Comparison of ENCODE assay signal across 24 mouse cellular contexts in the genomic region with DNA sequence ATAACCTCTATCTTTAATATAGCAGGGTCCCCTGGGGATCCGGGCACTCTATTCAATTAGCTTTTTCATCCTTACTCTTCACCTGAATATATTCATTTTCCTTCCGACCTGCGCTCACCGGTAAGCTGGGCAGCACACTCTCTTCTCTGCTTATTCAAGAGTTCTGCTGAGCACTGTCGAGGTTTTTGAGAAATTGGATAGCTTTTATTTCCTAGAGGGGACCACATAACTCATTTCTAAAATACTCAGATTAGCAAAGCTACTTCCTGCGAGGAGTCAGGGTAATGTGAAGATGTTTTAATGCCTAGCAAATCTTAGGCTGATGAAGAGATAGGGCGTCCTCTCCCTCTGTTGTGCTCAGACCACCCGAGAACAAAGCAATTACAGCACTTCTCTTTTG. TPM values are rescaled to one million over a fixed set of nuclear protein-coding genes. Genes with fewer than 3 reads are reported as not detected.
A peak's percentile ranks its signal among the peaks of the same experiment; 100 is the strongest.
DNase-seq lines count a peak whose midpoint lies in the region; ATAC-seq lines count a peak whose summit lies in the region.
"Had no signal": no experiment of that assay in that cellular context is flagged by ENCODE, and none has a peak within 500 bp of the region (broad histone marks: within the 10 kb centered on the region; RNA-seq: fewer than 3 reads in every experiment).

No protein-coding gene starts in this region.

- DNase-seq in embryo, embryonic 10.5 days (ENCODE audit: low spot score), result peak; percentile 48
- DNase-seq in embryo, embryonic 10 days (ENCODE audit: low spot score), result no peak
- DNase-seq in midbrain, embryonic 14.5 days, result peak; percentile 22
- DNase-seq in midbrain, embryonic 11.5 days (ENCODE audit: low spot score, missing footprints), result no peak
- peak; percentile 16 for DNase-seq in Muller cell, postnatal 12 days (ENCODE audit: inconsistent ontology term)
- DNase-seq in embryo, embryonic 9.5 days (ENCODE audit: extremely low spot score), result peak; percentile 40
- DNase-seq in cerebellum, adult 11-12 months, result no peak
- DNase-seq: adrenal gland, postnatal 25 days; cerebellum, adult 9-10 months; cerebellum, postnatal 36 days; gastrocnemius, postnatal 10 days; heart, postnatal 36 days; kidney, postnatal 14 days; layer of hippocampus, adult 9-11 months; right cerebral cortex, postnatal 4 days; thymus, adult 2 months; thymus, postnatal 36 days had no signal

- no peak overlapping the region for H3K4me3 ChIP-seq in midbrain, embryonic 14.5 days (replicated peaks; ENCODE audit: low read depth, low read length)
- H3K4me3 ChIP-seq in midbrain, embryonic 11.5 days (ENCODE audit: low read depth, low read length), result no peak overlapping the region
- H3K4me3 ChIP-seq: forebrain, embryonic 13.5 days; limb, embryonic 13.5 days; lung, embryonic 15.5 days; midbrain, embryonic 12.5 days had no signal

- WGBS in midbrain, embryonic 14.5 days, result 5% methylated on average over 8 of the region's 8 CpGs
- 3% methylated on average over 8 of the region's 8 CpGs for WGBS in midbrain, embryonic 11.5 days

- no peak overlapping the region for H3K27ac ChIP-seq in midbrain, embryonic 14.5 days (replicated peaks; ENCODE audit: low read depth, low read length)
- no peak overlapping the region for H3K27ac ChIP-seq in midbrain, embryonic 11.5 days (ENCODE audit: low read depth, low read length)
- H3K27ac ChIP-seq: forebrain, embryonic 13.5 days; limb, embryonic 13.5 days; lung, embryonic 15.5 days; midbrain, embryonic 12.5 days had no signal

- no peaks in the 10 kb centered on the region for H3K36me3 ChIP-seq in midbrain, embryonic 14.5 days (ENCODE audit: control insufficient read depth, insufficient read depth, low read length)
- no peaks in the 10 kb centered on the region for H3K36me3 ChIP-seq in midbrain, embryonic 11.5 days (ENCODE audit: control insufficient read depth, insufficient read depth, low read length)
- H3K36me3 ChIP-seq: limb, embryonic 13.5 days; lung, embryonic 15.5 days; midbrain, embryonic 12.5 days had no signal

- no peak overlapping the region for H3K9ac ChIP-seq in midbrain, embryonic 14.5 days (replicated peaks; ENCODE audit: low read length)
- no peak overlapping the region for H3K9ac ChIP-seq in midbrain, embryonic 11.5 days (ENCODE audit: low read length)
- H3K9ac ChIP-seq: forebrain, embryonic 13.5 days; limb, embryonic 13.5 days; lung, embryonic 15.5 days; midbrain, embryonic 12.5 days had no signal

- ATAC-seq in midbrain, embryonic 14.5 days (ENCODE audit: low FRiP score, low TSS enrichment), result no peak
- no peak for ATAC-seq in midbrain, embryonic 11.5 days (ENCODE audit: low FRiP score)
- no peak for ATAC-seq in megakaryocyte progenitor cell, adult 5-6 weeks (replicated peaks; ENCODE audit: poor library complexity)
- ATAC-seq: forebrain, embryonic 13.5 days; intestine, postnatal 0 days had no signal

- H3K4me2 ChIP-seq in midbrain, embryonic 14.5 days (ENCODE audit: low read length), result no peak overlapping the region
- no peak overlapping the region for H3K4me2 ChIP-seq in midbrain, embryonic 11.5 days
- H3K4me2 ChIP-seq: forebrain, embryonic 13.5 days; limb, embryonic 13.5 days; liver, embryonic 11.5 days; midbrain, embryonic 12.5 days had no signal

- H3K27me3 ChIP-seq in midbrain, embryonic 14.5 days (ENCODE audit: control insufficient read depth, insufficient read depth, low read length), result peaks cover 81% of the 10 kb centered on the region
- peaks cover 74% of the 10 kb centered on the region for H3K27me3 ChIP-seq in midbrain, embryonic 11.5 days (ENCODE audit: control insufficient read depth, insufficient read depth, low read length)

- H3K4me1 ChIP-seq in midbrain, embryonic 14.5 days (ENCODE audit: control insufficient read depth, insufficient read depth, low read length), result no peaks in the 10 kb centered on the region
- H3K4me1 ChIP-seq in midbrain, embryonic 11.5 days (ENCODE audit: control insufficient read depth, insufficient read depth, low read length), result peaks cover 8% of the 10 kb centered on the region

- H3K9me3 ChIP-seq in midbrain, embryonic 14.5 days (ENCODE audit: control insufficient read depth, low read length), result no peaks in the 10 kb centered on the region
- no peaks in the 10 kb centered on the region for H3K9me3 ChIP-seq in midbrain, embryonic 11.5 days (ENCODE audit: control insufficient read depth, low read length)
- H3K9me3 ChIP-seq: forebrain, embryonic 13.5 days; limb, embryonic 13.5 days; lung, embryonic 15.5 days; midbrain, embryonic 12.5 days had no signal

RNA-seq across cellular contexts. Expression of gene Cdkn2c, which starts 8.2 kb away (rescaled TPM):
- 1.4 and 3.0 TPM in 2 replicates for polyA plus RNA-seq in midbrain, embryonic 14.5 days (2014; fragmentation: Nextera tagmentation; extraction: Ambion mirVana)
- polyA plus RNA-seq in midbrain, embryonic 11.5 days (2014; fragmentation: Nextera tagmentation; extraction: Ambion mirVana), result 7.4 and 8.9 TPM in 2 replicates
- 27.6 and 28.8 TPM in 2 replicates for total RNA-seq in megakaryocyte progenitor cell, adult 5-6 weeks (2015)
- total RNA-seq in megakaryocyte progenitor cell, adult 5-6 weeks (2017), result 32.7 and 40.3 TPM in 2 replicates

RNA-seq across cellular contexts. Expression of gene Faf1, which starts 17.6 kb away (rescaled TPM):
- polyA plus RNA-seq in midbrain, embryonic 14.5 days (2014; fragmentation: Nextera tagmentation; extraction: Ambion mirVana), result 40.9 and 48.4 TPM in 2 replicates
- polyA plus RNA-seq in midbrain, embryonic 11.5 days (2014; fragmentation: Nextera tagmentation; extraction: Ambion mirVana), result 42.4 and 44.0 TPM in 2 replicates
- 42.8 and 47.9 TPM in 2 replicates for total RNA-seq in megakaryocyte progenitor cell, adult 5-6 weeks (2015)
- total RNA-seq in megakaryocyte progenitor cell, adult 5-6 weeks (2017), result 41.4 and 54.7 TPM in 2 replicates

Comparison
In these comparisons a context has a peak if more than half of its experiments do, and no peak if none do; other contexts are left out.
1. DNase-seq: peak in embryo, embryonic 10.5 days (single experiment), midbrain, embryonic 14.5 days (single experiment), Muller cell, postnatal 12 days (single experiment) and embryo, embryonic 9.5 days (single experiment); none in embryo, embryonic 10 days (single experiment), midbrain, embryonic 11.5 days (single experiment) and cerebellum, adult 11-12 months (single experiment).